Mouse (Mus musculus) ES-E14 (cell line): ENCODE data around the gene Hacd2.

Source experiments
- CHD2 ChIP-seq: IDR thresholded peaks from 2 replicates; pipeline ENCODE4 v1.6.1; 2014; ENCODE audit warnings: mild to moderate bottlenecking, low read depth, low read length, inconsistent platforms
- HCFC1 ChIP-seq: IDR thresholded peaks from 2 replicates; pipeline ENCODE4 v1.6.1; 2012; ENCODE audit warnings: low read length, inconsistent platforms, borderline replicate concordance; ENCODE audit not compliant: insufficient read depth
- MAFK ChIP-seq: IDR thresholded peaks from 2 replicates; pipeline ENCODE4 v1.6.1; 2014; ENCODE audit warnings: mild to moderate bottlenecking, low read depth, low read length, inconsistent platforms; ENCODE audit not compliant: insufficient read depth

DNA sequence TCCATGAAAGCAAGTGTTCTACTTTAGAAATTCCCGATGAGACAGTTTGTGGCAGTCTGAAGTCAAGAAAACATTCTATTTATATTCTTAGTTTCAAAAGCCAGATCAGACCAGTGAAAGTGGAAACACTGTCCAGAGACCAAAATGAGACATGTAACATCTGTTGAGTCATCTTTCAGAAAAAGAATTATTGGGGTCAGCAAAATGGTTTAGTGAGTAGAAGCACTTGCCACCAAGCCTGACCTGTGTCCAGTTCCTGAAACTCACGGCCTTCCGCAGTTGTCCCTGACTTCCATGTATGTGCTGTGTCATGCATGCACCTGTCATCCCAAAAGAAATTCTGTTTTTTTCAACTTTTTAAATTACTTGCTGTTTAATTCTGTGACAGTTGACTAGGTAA is 34.6 kb downstream of the Hacd2 start:
- TF ChIP-seq MAFK (no peak), HCFC1 (no peak), CHD2 (no peak)
